Mouse (Mus musculus) stomach, postnatal 0 days (tissue): ENCODE data around the gene Sipa1l2. TPM values are rescaled to one million over a fixed set of nuclear protein-coding genes. Genes with fewer than 3 reads are reported as not detected.

Source experiments
- ATAC-seq: fragments of 200-750 bp; cut with Nextera tagmentation; 2 replicates; pipeline ENCODE4 v1.8.0; 2017; ENCODE audit not compliant: low FRiP score, low TSS enrichment
- DNase-seq: peaks from one replicate; pipeline ENCODE4 v3.0.0-alpha.2; 2016; ENCODE audit warnings: low spot score
- H3K27ac ChIP-seq: fragments of 300-500 bp; sonication (generic); replicated peaks from 2 replicates; pipeline ENCODE4 v1.5.1; 2014; ENCODE audit warnings: mild to moderate bottlenecking, control low read depth
- H3K27me3 ChIP-seq: fragments of 300-500 bp; sonication (generic); 2 replicates; pipeline ENCODE4 v1.6.1; 2014; ENCODE audit warnings: low read length; ENCODE audit not compliant: control insufficient read depth, insufficient read depth
- H3K36me3 ChIP-seq: fragments of 300-500 bp; sonication (generic); 2 replicates; pipeline ENCODE4 v1.6.1; 2014; ENCODE audit warnings: low read length, mixed read lengths; ENCODE audit not compliant: control insufficient read depth, insufficient read depth
- H3K4me1 ChIP-seq: fragments of 300-500 bp; sonication (generic); replicated peaks from 2 replicates; pipeline ENCODE4 v1.6.1; 2014; ENCODE audit warnings: antibody characterized with exemption; ENCODE audit not compliant: control insufficient read depth, insufficient read depth
- H3K4me2 ChIP-seq: fragments of 300-500 bp; sonication (generic); replicated peaks from 2 replicates; pipeline ENCODE4 v1.6.1; 2014; ENCODE audit warnings: low read depth, mild to moderate bottlenecking, control low read depth, moderate library complexity
- H3K4me3 ChIP-seq: fragments of 300-500 bp; sonication (generic); 2 replicates; pipeline ENCODE4 v1.5.1; 2014; ENCODE audit warnings: low read depth, low read length, control low read depth
- H3K9ac ChIP-seq: fragments of 300-500 bp; sonication (generic); 2 replicates; pipeline ENCODE4 v1.6.1; 2014; ENCODE audit warnings: mild to moderate bottlenecking, low read length, control low read depth, mixed read lengths
- H3K9me3 ChIP-seq: fragments of 300-500 bp; sonication (generic); 2 replicates; pipeline ENCODE4 v1.6.1; 2016; ENCODE audit warnings: low read length; ENCODE audit not compliant: control insufficient read depth
- CTCF ChIP-seq: IDR thresholded peaks from 2 replicates; pipeline ENCODE4 v1.5.1; 2016; ENCODE audit warnings: antibody characterized with exemption, low read depth, mild to moderate bottlenecking, moderate library complexity
- EP300 ChIP-seq: optimal IDR thresholded peaks from 2 replicates; pipeline ENCODE3; 2016; ENCODE audit warnings: antibody characterized with exemption
- WGBS: fragments of 180-500 bp; shearing (Covaris S2); extraction: QIAGEN DNeasy Blood & Tissue Kit; methylation state at CpG from one replicate; pipeline ENCODE4 v1.1.7; 2014; 5-methylcytosine and 5-hydroxymethylcytosine counted together
- polyA plus RNA-seq: library from polyadenylated mRNA; unstranded; fragments of >200 nt; fragmentation: Nextera tagmentation; extraction: Ambion mirVana; gene quantifications from 2 replicates; pipeline ENCODE4 v1.2.1, GENCODE M21; 2015

The Sipa1l2 gene
- polyA plus RNA-seq, 1 experiment from 2014 or later: 3.1 TPM

DNA sequence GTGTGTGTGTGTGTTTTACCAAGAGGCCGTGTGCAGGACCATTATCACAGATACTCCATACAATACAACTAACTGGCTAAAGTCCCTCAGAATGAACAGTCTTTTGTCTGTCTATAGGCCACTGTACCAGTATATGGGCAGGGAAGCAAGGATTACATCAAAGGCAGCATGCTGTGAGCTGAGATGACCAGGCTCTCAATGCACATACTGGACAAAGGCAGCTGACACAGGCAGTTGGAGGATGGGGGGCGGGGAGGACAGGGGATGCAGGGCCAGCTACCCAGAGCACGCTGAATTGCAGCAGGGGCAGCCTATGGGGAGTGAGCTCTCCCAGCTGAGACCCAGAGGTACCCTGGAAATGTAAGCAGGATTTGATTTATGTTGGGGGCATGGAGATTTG is 20.8 kb upstream of the Sipa1l2 start:
- Histone ChIP-seq H3K9ac (no peak overlapping the region), H3K9me3 (no peaks in the 10 kb centered on the region), H3K36me3 (no peaks in the 10 kb centered on the region), H3K27me3 (no peaks in the 10 kb centered on the region), H3K4me3 (no peak overlapping the region), H3K4me1 (no peaks in the 10 kb centered on the region), H3K27ac (no peak overlapping the region), H3K4me2 (no peak overlapping the region)
- DNase-seq (no peak), ATAC-seq (no peak)
- TF ChIP-seq EP300 (no peak), CTCF (no peak)
- 61% methylated on average over 3 of the region's 3 CpGs for WGBS

DNA sequence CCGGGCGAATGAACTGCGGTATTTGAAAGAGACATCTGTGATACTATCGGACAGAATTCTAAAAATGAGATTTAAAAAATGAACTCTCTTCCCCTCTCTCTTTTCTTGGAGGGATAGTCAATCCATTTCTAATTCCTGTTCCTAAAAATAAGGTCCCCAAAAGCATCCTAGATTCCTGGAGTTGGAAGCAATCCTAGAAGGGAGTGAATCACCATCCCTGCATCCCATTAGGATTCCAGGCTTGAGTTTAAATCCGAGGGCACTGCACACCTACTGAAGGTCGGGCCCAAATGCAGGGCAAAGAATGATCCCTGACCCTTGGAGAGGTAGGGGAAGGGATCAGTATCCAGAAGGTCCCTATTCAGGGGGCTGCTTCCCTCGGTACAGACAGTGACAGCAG is 17.0 kb upstream of the Sipa1l2 start:
- DNase-seq: no peak
- H3K4me2 ChIP-seq: no peak overlapping the region
- H3K9me3 ChIP-seq: no peaks in the 10 kb centered on the region
- H3K27me3 ChIP-seq: no peaks in the 10 kb centered on the region
- TF ChIP-seq EP300: no peak
- TF ChIP-seq CTCF: no peak
- H3K9ac ChIP-seq: no peak overlapping the region
- ATAC-seq: no peak
- 89% methylated on average over 7 of the region's 7 CpGs for WGBS
- H3K27ac ChIP-seq: no peak overlapping the region
- no peaks in the 10 kb centered on the region for H3K4me1 ChIP-seq
- H3K36me3 ChIP-seq: no peaks in the 10 kb centered on the region
- H3K4me3 ChIP-seq: no peak overlapping the region

DNA sequence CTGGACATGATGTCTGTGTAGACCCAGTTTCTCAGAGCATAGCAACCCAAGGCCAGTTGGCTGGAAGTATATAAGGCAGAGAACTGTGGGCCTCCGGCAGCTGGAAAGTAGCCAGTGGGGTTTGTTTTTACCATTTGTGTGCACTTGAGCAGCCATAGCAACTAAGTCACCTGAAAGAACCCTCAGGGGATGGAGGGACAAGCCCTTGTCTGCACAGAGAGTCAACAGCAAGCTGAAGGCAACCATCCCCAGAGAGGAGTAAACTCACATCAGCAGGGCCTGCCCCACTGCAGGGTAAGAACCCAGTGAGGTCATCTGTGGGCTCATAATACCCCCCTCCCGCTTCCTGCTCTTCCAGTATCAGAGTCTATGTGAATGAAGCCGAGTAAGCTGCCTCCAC is 14.7 kb upstream of the Sipa1l2 start:
- H3K4me3 ChIP-seq: no peak overlapping the region
- no peak for TF ChIP-seq EP300
- TF ChIP-seq CTCF: no peak
- no peak overlapping the region for H3K4me2 ChIP-seq
- H3K27ac ChIP-seq: no peak overlapping the region
- H3K27me3 ChIP-seq: no peaks in the 10 kb centered on the region
- no peaks in the 10 kb centered on the region for H3K9me3 ChIP-seq
- WGBS: 41% methylated on average over 3 of the region's 3 CpGs
- ATAC-seq (peak; percentile 26; the same call in 1 of the 2 replicates), DNase-seq (no peak)
- H3K9ac ChIP-seq: no peak overlapping the region
- H3K4me1 ChIP-seq: no peaks in the 10 kb centered on the region
- no peaks in the 10 kb centered on the region for H3K36me3 ChIP-seq

DNA sequence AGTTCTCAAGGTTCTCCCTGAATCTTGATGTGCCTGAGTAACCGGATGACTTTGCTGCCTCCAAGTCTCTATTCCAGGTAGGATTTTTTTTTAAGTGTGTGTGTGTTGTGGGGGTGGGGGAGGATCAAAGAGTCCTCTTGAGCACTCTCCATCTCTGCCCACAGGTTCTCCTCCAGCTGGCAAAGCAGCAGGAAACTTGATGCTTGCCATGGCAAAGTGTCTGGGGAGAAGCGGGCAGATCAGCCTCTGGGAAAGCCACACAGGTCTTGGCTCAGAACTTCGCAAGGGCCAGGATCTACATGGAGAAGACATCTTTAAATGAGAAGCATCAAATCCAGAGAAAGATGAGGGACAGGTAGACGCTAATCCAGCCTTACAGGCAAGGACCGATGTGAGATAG is 10.8 kb upstream of the Sipa1l2 start:
- TF ChIP-seq CTCF (no peak), EP300 (no peak)
- Histone ChIP-seq H3K9ac (no peak overlapping the region), H3K4me2 (no peak overlapping the region), H3K27ac (no peak overlapping the region), H3K4me1 (no peaks in the 10 kb centered on the region), H3K4me3 (no peak overlapping the region), H3K9me3 (no peaks in the 10 kb centered on the region), H3K36me3 (no peaks in the 10 kb centered on the region), H3K27me3 (no peaks in the 10 kb centered on the region)
- DNase-seq: no peak
- no peak for ATAC-seq
- WGBS: 88% methylated on average over 5 of the region's 5 CpGs

DNA sequence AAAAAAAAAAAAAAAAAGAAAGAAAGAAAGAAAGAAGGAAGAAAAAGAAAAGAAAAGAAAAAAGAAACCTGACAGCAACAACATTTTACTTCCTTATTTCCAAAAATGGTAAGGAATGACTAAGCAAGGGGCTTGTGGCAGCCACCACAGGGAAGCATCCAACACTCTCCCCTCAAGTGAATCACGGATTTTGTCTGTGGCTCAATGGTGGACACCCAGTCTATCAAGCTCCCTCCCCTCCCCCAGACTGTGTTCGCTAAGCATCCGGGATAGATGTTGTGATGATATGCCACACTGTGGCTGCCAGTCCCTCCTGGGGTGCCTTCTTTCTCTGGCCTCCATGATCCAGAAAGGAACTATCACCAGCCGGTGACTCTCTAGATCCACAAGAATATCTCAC is 6.5 kb upstream of the Sipa1l2 start:
- no peak for ATAC-seq
- TF ChIP-seq EP300 (no peak), CTCF (no peak)
- Histone ChIP-seq H3K36me3 (no peaks in the 10 kb centered on the region), H3K27ac (no peak overlapping the region), H3K27me3 (no peaks in the 10 kb centered on the region), H3K9me3 (no peaks in the 10 kb centered on the region), H3K4me2 (no peak overlapping the region), H3K9ac (no peak overlapping the region), H3K4me3 (no peak overlapping the region), H3K4me1 (no peaks in the 10 kb centered on the region)
- WGBS: 75% methylated on average over 4 of the region's 4 CpGs
- DNase-seq: no peak

DNA sequence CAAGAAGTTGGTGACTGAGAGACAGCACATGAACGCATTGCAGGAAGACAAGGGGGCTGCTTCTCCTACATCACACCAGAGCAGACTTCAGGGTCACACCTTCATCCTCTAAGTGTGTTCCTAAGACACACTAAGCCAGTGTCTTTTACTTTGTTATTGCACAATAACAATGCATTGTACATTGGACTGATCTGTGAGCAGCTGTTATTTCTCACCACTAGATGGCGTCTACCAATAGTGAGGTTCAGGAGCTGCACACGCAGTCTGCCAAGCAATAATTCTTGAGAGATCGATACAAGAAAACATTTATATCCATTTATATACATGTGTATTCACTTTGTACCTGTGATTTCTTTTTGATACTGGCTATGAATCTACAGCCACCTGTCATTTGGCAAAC is 4.7 kb upstream of the Sipa1l2 start:
- no peak for ATAC-seq
- 18% methylated on average over 4 of the region's 4 CpGs for WGBS

More for the DNA sequence above, 4.7 kb upstream of the Sipa1l2 start:
- no peak for DNase-seq
- Histone ChIP-seq H3K36me3 (no peaks in the 10 kb centered on the region), H3K4me3 (no peak overlapping the region), H3K4me2 (no peak overlapping the region), H3K27me3 (no peaks in the 10 kb centered on the region), H3K9me3 (no peaks in the 10 kb centered on the region), H3K27ac (no peak overlapping the region), H3K9ac (no peak overlapping the region), H3K4me1 (peaks cover 2% of the 10 kb centered on the region; the same call in 1 of the 2 replicates)
- TF ChIP-seq CTCF (peak; percentile 96), EP300 (no peak)
